Mouse (Mus musculus): ENCODE measurements at regions not wholly inside any gene's neighbourhood (a gene's known extent, or its start where the extent isn't known, plus 50 kb on each side); places are given as distances from the start of the nearest gene placed in this dataset.

- Histone ChIP-seq H3K4me3 (ENCODE audit: low read depth, low read length) (no peak overlapping the region), H3K9me3 (replicated peaks) (peaks cover 38% of the 10 kb centered on the region), H3K36me3 (replicated peaks) (no peaks in the 10 kb centered on the region), H3K27me3 (ENCODE audit: insufficient read depth, low read length) (no peaks in the 10 kb centered on the region), H3K4me1 (ENCODE audit: insufficient read depth, low read depth, low read length) (no peaks in the 10 kb centered on the region)
- no peak for TF ChIP-seq GATA1 (IDR thresholded peaks at IDR 0.05; ENCODE audit: borderline replicate concordance, low read length)
- no peak for TF ChIP-seq POLR2AphosphoS5 (IDR thresholded peaks at IDR 0.05; ENCODE audit: insufficient replicate concordance, low read depth, low read length)
- no peak for TF ChIP-seq CTCF (IDR thresholded peaks at IDR 0.05; ENCODE audit: low read depth, low read length)
- no peak for ATAC-seq (ENCODE audit: extremely low read depth, insufficient number of reproducible peaks, low FRiP score, poor library complexity, severe bottlenecking)
- DNase-seq (ENCODE audit: low spot score): no peak
These were observed 150.3 kb downstream of the Rnf152 start for GRCm38 (mm10) chr1:105206216-105206615.

- Histone ChIP-seq H3K36me3 (replicated peaks) (no peaks in the 10 kb centered on the region), H3K9me3 (replicated peaks) (peaks cover 14% of the 10 kb centered on the region), H3K4me1 (ENCODE audit: insufficient read depth, low read depth, low read length) (no peaks in the 10 kb centered on the region), H3K27me3 (ENCODE audit: insufficient read depth, low read length) (no peaks in the 10 kb centered on the region), H3K4me3 (ENCODE audit: low read depth, low read length) (no peak overlapping the region)
- ATAC-seq (ENCODE audit: extremely low read depth, insufficient number of reproducible peaks, low FRiP score, poor library complexity, severe bottlenecking) (no peak), DNase-seq (ENCODE audit: low spot score) (no peak)
- TF ChIP-seq CTCF (IDR thresholded peaks at IDR 0.05; ENCODE audit: low read depth, low read length) (no peak), GATA2 (IDR thresholded peaks at IDR 0.05; ENCODE audit: borderline replicate concordance, low read depth, low read length) (no peak), GATA1 (IDR thresholded peaks at IDR 0.05; ENCODE audit: borderline replicate concordance, low read length) (no peak), POLR2AphosphoS5 (IDR thresholded peaks at IDR 0.05; ENCODE audit: insufficient replicate concordance, low read depth, low read length) (no peak), TAL1 (conservative IDR thresholded peaks at IDR 0.05; ENCODE audit: low read depth, low read length) (no peak)
These were observed 157.2 kb downstream of the Rnf152 start for GRCm38 (mm10) chr1:105199305-105199704.

GRCm38 (mm10) chr1:105191126-105191525 lies 165.4 kb downstream of the Rnf152 start:
- Histone ChIP-seq H3K4me1 (ENCODE audit: insufficient read depth, low read depth, low read length) (no peaks in the 10 kb centered on the region), H3K4me3 (ENCODE audit: low read depth, low read length) (no peak overlapping the region), H3K36me3 (replicated peaks) (no peaks in the 10 kb centered on the region), H3K27me3 (ENCODE audit: insufficient read depth, low read length) (no peaks in the 10 kb centered on the region), H3K9me3 (replicated peaks) (peaks cover 13% of the 10 kb centered on the region)
- DNase-seq (ENCODE audit: low spot score) (no peak), ATAC-seq (ENCODE audit: extremely low read depth, insufficient number of reproducible peaks, low FRiP score, poor library complexity, severe bottlenecking) (no peak)
- TF ChIP-seq TAL1 (conservative IDR thresholded peaks at IDR 0.05; ENCODE audit: low read depth, low read length) (no peak), CTCF (IDR thresholded peaks at IDR 0.05; ENCODE audit: low read depth, low read length) (no peak), POLR2AphosphoS5 (IDR thresholded peaks at IDR 0.05; ENCODE audit: insufficient replicate concordance, low read depth, low read length) (no peak), GATA2 (IDR thresholded peaks at IDR 0.05; ENCODE audit: borderline replicate concordance, low read depth, low read length) (no peak), GATA1 (IDR thresholded peaks at IDR 0.05; ENCODE audit: borderline replicate concordance, low read length) (no peak)

- Histone ChIP-seq H3K9me3 (replicated peaks) (peaks cover 28% of the 10 kb centered on the region), H3K4me1 (ENCODE audit: insufficient read depth, low read depth, low read length) (no peaks in the 10 kb centered on the region), H3K4me3 (ENCODE audit: low read depth, low read length) (no peak overlapping the region), H3K27me3 (ENCODE audit: insufficient read depth, low read length) (no peaks in the 10 kb centered on the region), H3K36me3 (replicated peaks) (no peaks in the 10 kb centered on the region)
- DNase-seq (ENCODE audit: low spot score) (no peak), ATAC-seq (ENCODE audit: extremely low read depth, insufficient number of reproducible peaks, low FRiP score, poor library complexity, severe bottlenecking) (no peak)
- TF ChIP-seq CTCF (IDR thresholded peaks at IDR 0.05; ENCODE audit: low read depth, low read length) (no peak), TAL1 (conservative IDR thresholded peaks at IDR 0.05; ENCODE audit: low read depth, low read length) (no peak), GATA2 (IDR thresholded peaks at IDR 0.05; ENCODE audit: borderline replicate concordance, low read depth, low read length) (no peak), POLR2AphosphoS5 (IDR thresholded peaks at IDR 0.05; ENCODE audit: insufficient replicate concordance, low read depth, low read length) (no peak), GATA1 (IDR thresholded peaks at IDR 0.05; ENCODE audit: borderline replicate concordance, low read length) (no peak)
These were observed 167.6 kb downstream of the Rnf152 start for GRCm38 (mm10) chr1:105188920-105189266.

- H3K36me3 ChIP-seq (replicated peaks): no peaks in the 10 kb centered on the region
- DNase-seq (ENCODE audit: low spot score): no peak
- no peak for ATAC-seq (ENCODE audit: extremely low read depth, insufficient number of reproducible peaks, low FRiP score, poor library complexity, severe bottlenecking)
- no peaks in the 10 kb centered on the region for H3K4me1 ChIP-seq (ENCODE audit: insufficient read depth, low read depth, low read length)
- no peak overlapping the region for H3K4me3 ChIP-seq (ENCODE audit: low read depth, low read length)
- H3K9me3 ChIP-seq (replicated peaks): peaks cover 29% of the 10 kb centered on the region
- no peaks in the 10 kb centered on the region for H3K27me3 ChIP-seq (ENCODE audit: insufficient read depth, low read length)
- no peak for TF ChIP-seq CTCF (IDR thresholded peaks at IDR 0.05; ENCODE audit: low read depth, low read length)
- no peak for TF ChIP-seq TAL1 (conservative IDR thresholded peaks at IDR 0.05; ENCODE audit: low read depth, low read length)
- no peak for TF ChIP-seq GATA1 (IDR thresholded peaks at IDR 0.05; ENCODE audit: borderline replicate concordance, low read length)
- TF ChIP-seq GATA2 (IDR thresholded peaks at IDR 0.05; ENCODE audit: borderline replicate concordance, low read depth, low read length): no peak
- no peak for TF ChIP-seq POLR2AphosphoS5 (IDR thresholded peaks at IDR 0.05; ENCODE audit: insufficient replicate concordance, low read depth, low read length)
These were observed 168.1 kb downstream of the Rnf152 start for GRCm38 (mm10) chr1:105188210-105188919.

- no peak for TF ChIP-seq GATA1 (IDR thresholded peaks at IDR 0.05; ENCODE audit: borderline replicate concordance, low read length)
- TF ChIP-seq GATA2 (IDR thresholded peaks at IDR 0.05; ENCODE audit: borderline replicate concordance, low read depth, low read length): no peak
- TF ChIP-seq TAL1 (conservative IDR thresholded peaks at IDR 0.05; ENCODE audit: low read depth, low read length): no peak
- no peak for TF ChIP-seq CTCF (IDR thresholded peaks at IDR 0.05; ENCODE audit: low read depth, low read length)
- TF ChIP-seq POLR2AphosphoS5 (IDR thresholded peaks at IDR 0.05; ENCODE audit: insufficient replicate concordance, low read depth, low read length): no peak
- ATAC-seq (ENCODE audit: extremely low read depth, insufficient number of reproducible peaks, low FRiP score, poor library complexity, severe bottlenecking) (no peak), DNase-seq (ENCODE audit: low spot score) (no peak)
- no peaks in the 10 kb centered on the region for H3K36me3 ChIP-seq (replicated peaks)
- no peak overlapping the region for H3K4me3 ChIP-seq (ENCODE audit: low read depth, low read length)
- no peaks in the 10 kb centered on the region for H3K4me1 ChIP-seq (ENCODE audit: insufficient read depth, low read depth, low read length)
- H3K27me3 ChIP-seq (ENCODE audit: insufficient read depth, low read length): no peaks in the 10 kb centered on the region
- H3K9me3 ChIP-seq (replicated peaks): peaks cover 30% of the 10 kb centered on the region
These were observed 172.0 kb downstream of the Rnf152 start for GRCm38 (mm10) chr1:105184470-105184869.
